In the genomic region with DNA sequence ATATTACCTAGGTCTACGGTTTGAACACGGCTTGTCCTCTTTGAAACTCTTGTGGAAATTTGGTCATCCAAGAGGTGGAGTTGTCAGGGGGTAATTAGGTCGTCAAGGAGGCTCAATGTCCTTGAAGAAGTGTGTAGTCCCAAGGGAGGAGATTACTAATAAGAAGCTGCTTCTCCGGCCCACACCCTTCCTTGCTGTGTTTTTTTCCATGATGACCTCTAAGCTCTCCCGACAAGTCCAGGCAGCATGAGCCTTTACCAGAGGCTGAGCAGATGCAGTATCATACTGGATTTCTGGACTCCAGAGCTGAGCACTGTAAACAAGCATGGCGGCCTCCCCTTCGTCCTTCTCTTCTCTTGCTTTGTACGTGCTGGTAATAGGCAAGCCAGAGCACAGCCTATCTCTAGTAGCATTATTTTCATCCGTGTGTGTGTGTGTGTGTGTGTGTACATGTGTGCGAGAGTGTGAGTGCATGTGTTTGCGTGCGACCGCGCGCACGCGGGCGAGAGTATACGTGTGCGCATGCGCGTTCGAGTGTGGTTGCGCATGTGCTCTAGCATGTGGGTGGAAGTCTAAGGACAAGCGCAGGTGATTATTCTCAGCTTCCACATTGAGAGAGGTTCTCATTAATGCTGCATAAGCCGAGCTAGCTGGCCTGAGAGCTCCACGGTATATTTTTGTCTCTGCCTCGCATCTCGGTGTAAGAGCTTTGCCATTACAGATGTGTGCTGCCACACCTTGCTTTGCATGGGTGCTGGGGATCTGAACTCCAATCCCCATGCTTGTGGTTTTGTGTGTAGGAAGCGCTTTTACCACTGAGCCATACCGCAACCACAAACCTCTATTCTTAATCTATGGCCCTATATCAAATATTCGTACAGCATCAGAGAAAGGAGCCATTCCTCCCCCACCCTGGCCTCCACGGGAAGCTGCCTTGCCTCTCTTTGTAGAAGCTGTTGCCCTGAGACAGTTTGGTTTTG, we compare ENCODE assay signal across 12 mouse cellular contexts. TPM values are rescaled to one million over a fixed set of nuclear protein-coding genes. Genes with fewer than 3 reads are reported as not detected.
A peak's percentile ranks its signal among the peaks of the same experiment; 100 is the strongest.
DNase-seq lines count a peak whose midpoint lies in the region; ATAC-seq lines count a peak whose summit lies in the region.
"Had no signal": no experiment of that assay in that cellular context is flagged by ENCODE, and none has a peak within 500 bp of the region (broad histone marks: within the 10 kb centered on the region; RNA-seq: fewer than 3 reads in every experiment).

No protein-coding gene starts in this region.

- H3K27me3 ChIP-seq in heart, embryonic 10.5 days (ENCODE audit: insufficient read depth, poor library complexity, severe bottlenecking) = no peaks in the 10 kb centered on the region

- peaks cover 15% of the 10 kb centered on the region for H3K36me3 ChIP-seq in heart, embryonic 10.5 days

- no peak for DNase-seq in heart, embryonic 10.5 days (ENCODE audit: low spot score)
- DNase-seq in heart, adult 8-10 months (ENCODE audit: low spot score) = no peak
- DNase-seq in 3134 (ENCODE audit: extremely low read depth, insufficient read length, low spot score) = peak; percentile 30
- DNase-seq in T-cell, adult 2 months (ENCODE audit: low spot score) = peak; percentile 47
- DNase-seq in cerebellum, postnatal 14 days = no peak
- no peak for DNase-seq in urinary bladder, postnatal 36 days (ENCODE audit: low spot score in 2 of 2)
- DNase-seq in frontal cortex, postnatal 10 days (ENCODE audit: low spot score in 2 of 2) = no peak
- DNase-seq: cerebellum, postnatal 36 days; liver; right cerebral cortex, postnatal 4 days had no signal

- H3K27ac ChIP-seq in heart, embryonic 10.5 days = peak overlapping the region; percentile 82

- 83% methylated on average over 33 of the region's 33 CpGs for WGBS in heart, embryonic 10.5 days

- ATAC-seq in megakaryocyte, adult 5-6 weeks (ENCODE audit: poor library complexity, severe bottlenecking) = peak; percentile 23
- ATAC-seq: midbrain, embryonic 16.5 days had no signal

- H3K9me3 ChIP-seq in heart, embryonic 10.5 days = no peaks in the 10 kb centered on the region

- no peak overlapping the region for H3K4me3 ChIP-seq in heart, embryonic 10.5 days

- H3K4me1 ChIP-seq in heart, embryonic 10.5 days = peaks cover 43% of the 10 kb centered on the region

RNA-seq across cellular contexts. Expression of a gene that starts 12.5 kb away (rescaled TPM):
- polyA plus RNA-seq in heart, embryonic 10.5 days (2016; fragmentation: Nextera tagmentation; extraction: Ambion mirVana) = 27.6 and 31.6 TPM in 2 replicates
- 10 to 100 TPM; 34.8 to 57.6 (median 51.3) TPM for total RNA-seq in heart, adult 8-10 months (2022)
- total RNA-seq in megakaryocyte, adult 5-6 weeks (2015) = 60.3 and 65.8 TPM in 2 replicates
- 16.3 and 19.1 TPM in 2 replicates for total RNA-seq in megakaryocyte, adult 5-6 weeks (2017)

RNA-seq across cellular contexts. Expression of a gene that starts 32.4 kb away (rescaled TPM):
- polyA plus RNA-seq in heart, embryonic 10.5 days (2016; fragmentation: Nextera tagmentation; extraction: Ambion mirVana) = 3,222 and 3,587 TPM in 2 replicates
- 100 to 1,000 TPM; 110 to 133 (median 121) TPM for total RNA-seq in heart, adult 8-10 months (2022)
- 382 and 422 TPM in 2 replicates for total RNA-seq in megakaryocyte, adult 5-6 weeks (2015)
- total RNA-seq in megakaryocyte, adult 5-6 weeks (2017) = 352 and 362 TPM in 2 replicates

Comparison
In these comparisons a context has a peak if more than half of its experiments do, and no peak if none do; other contexts are left out.
1. DNase-seq: peak in 3134 (single experiment) and T-cell, adult 2 months (single experiment); none in heart, embryonic 10.5 days (single experiment), heart, adult 8-10 months (single experiment), cerebellum, postnatal 14 days (0 of 2), urinary bladder, postnatal 36 days (0 of 2) and frontal cortex, postnatal 10 days (0 of 2).